Mouse (Mus musculus): ENCODE measurements around the gene Morc1.
A peak's percentile ranks its signal among the peaks of the same experiment; 100 is the strongest.

Morc1 gene

GRCm38 (mm10) chr16:48474896-48475802, 44.1 kb downstream of the Morc1 start:
- DNase-seq (ENCODE audit: low spot score in 2 of 2): no peak

GRCm38 (mm10) chr16:48479266-48479848, 48.3 kb downstream of the Morc1 start:
- no peak for DNase-seq (ENCODE audit: low spot score in 2 of 2)

DNA sequence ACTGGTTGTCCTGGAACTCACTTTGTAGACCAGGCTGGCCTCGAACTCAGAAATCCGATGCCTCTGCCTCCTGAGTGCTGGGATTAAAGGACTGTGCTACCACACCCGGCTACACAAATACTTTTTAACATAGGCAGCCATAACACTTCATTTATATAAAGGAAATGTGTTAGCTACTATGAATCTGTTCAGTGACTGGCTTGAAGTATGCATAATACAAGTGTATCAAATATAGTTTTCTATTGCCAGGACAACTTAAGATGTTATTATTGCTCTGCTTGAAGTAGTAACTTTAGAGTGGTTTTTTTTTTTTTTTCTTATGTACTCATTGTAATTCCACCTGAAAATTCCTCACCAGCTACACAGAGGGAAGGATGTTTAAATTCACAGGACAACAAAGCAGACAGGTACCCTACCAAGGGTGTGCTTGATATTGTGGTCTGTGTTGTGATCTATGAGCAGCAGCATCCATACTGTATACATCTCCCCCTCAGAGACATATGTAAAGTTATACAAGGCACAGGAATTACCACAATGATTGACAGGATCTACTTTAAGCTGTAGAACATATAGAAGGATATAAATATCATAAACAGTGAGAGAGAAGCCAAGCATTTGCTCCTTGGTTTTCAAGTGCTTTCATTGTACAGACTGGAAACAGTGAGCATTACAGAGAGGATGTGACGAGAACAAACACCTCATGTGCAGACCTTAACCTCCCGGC, 85.9 kb downstream of the Morc1 start:
- DNase-seq (ENCODE audit: low spot score in 2 of 2): no peak

- no peak for DNase-seq (ENCODE audit: low spot score in 2 of 2)
Observed at GRCm38 (mm10) chr16:48519569-48519968, 88.5 kb downstream of the Morc1 start.

DNA sequence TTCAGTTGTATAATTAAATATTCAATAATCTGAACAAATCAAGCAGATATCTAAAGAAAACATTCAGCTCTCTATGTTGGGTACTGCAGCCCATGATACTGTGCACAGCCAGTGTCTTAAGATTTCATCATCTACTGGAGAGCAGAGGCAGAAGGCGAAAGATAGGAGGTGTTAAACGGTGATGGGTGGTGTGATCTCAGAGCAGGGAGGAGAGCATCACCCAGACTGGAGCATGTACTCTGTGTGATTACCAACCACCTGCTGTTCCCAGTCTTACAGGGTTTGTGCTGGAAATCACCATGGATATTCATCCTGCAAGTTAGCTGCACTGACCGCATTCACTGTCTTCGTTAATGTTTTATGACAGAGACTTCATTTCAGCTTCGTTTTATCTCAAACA, 106.1 kb downstream of the Morc1 start:
- no peak for DNase-seq (ENCODE audit: low spot score in 2 of 2)

DNA sequence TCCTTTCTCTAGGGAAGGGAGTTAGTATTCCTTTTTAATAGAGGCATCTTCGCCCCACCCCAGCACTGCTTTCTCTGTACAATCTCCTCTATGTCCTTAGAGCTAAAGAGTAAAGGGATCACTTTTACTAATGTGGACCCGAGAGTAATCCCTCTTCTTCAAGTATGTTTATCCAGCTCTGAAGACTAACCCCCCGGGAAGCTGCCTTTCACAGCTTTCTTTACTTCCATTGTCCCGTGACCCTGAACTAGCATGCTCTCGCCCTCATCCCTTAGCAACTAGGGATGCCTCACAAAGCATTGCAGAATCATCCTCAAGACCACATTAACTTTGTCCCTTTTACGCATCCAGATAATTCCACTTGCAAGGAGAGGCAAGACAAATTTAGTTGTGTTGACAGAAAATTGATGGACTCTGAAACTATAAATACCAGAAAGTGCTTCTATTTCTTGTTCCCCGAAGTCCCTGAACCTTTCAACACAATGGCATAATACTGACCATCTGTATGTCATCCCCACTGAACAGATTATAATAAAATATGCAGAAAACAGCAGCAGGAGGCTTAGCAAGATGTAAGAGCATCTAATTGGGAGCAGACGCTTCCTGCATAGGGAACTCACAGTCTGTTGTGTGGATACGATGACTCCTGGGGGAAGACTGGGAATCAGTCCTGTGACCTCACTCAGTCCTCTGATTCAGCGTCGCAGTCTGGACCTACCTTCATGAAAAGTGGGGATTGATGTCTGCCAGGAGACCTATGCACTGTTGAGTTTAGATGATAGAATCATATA, 131.4 kb downstream of the Morc1 start:
- no peak for DNase-seq (ENCODE audit: low spot score in 2 of 2)

DNA sequence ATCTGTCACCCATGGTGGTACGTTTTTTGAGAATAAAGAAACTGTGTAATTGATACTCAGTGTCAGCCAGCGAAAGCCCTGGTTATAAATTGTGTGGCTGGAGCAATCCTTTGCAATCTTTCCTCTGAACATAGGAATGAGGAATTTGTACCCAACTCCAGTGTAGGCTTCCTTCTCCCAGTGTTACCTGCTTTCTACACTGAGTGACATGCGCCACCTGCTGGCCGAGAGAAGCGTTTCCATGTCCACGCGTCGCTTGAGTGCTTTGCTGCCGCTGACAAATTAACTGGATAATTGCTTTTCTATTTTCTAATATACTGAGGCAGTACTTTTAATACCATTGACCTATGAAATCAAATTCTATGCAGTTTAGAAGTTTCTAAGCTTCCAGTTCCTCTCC, 139.3 kb downstream of the Morc1 start:
- DNase-seq (ENCODE audit: low spot score in 2 of 2): peak; percentile 37 to 56

DNA sequence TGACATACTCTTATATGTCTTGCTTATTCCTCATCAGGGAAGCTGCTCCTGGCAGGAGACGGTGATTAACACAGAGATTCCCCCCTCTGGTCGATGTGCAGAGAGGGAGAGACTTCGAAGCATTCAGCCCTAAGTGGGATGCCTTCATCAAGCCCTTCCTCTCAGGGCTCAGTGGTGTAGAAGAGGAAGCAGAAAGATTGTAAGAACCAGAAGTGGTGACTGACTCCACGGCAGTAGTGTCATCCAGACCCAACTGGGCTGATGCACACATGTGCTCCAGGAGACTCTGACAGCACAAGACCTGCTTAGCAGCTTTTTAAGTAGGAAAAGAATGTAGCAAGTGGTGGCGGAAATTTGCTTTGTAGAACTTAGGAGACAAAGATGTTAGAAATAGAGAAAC, 143.0 kb downstream of the Morc1 start:
- DNase-seq (ENCODE audit: low spot score in 2 of 2): no peak

DNA sequence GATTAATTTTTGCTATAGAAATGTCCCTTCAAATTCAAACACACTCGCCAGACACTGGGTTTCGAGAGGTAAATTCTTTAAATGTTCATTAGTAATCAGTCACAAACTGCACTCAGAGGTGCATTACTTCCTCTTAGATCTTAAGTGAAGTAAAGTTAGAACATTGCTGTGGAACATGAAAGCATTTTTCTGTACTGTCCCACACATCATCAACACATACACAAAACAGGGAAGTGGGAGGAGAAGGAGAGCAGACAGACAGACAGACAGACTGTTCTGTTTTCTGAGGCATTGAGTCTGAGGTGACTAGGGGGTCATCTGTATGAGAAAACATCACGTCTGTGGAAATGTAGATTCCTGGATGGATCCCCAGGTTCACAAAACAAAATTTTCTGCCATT, 143.5 kb downstream of the Morc1 start:
- DNase-seq (ENCODE audit: low spot score in 2 of 2): no peak

- no peak for DNase-seq (ENCODE audit: low spot score in 2 of 2)
Observed at GRCm38 (mm10) chr16:48585369-48585768, 154.3 kb downstream of the Morc1 start.

DNA sequence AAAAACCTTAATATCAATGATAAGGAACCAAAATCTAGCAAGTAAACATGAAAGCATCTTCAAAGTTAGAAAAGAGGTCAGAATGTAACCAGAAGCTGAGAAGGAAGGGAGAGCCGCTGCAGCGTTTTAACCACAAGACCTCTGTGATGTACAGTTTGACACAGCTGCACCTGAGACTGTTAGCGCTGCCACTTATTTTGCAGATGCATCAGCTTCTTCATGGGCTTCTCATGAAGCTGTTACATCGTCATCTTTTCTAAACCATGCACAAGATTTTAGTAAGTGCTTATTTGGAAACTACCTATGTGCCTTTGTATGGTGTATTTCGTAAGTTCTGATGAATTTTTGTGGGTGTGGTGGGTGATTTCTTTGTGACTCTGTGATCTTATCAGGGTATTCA, 163.4 kb downstream of the Morc1 start:
- no peak for DNase-seq (ENCODE audit: low spot score in 2 of 2)

- DNase-seq (ENCODE audit: low spot score in 2 of 2): no peak
Observed at GRCm38 (mm10) chr16:48595216-48595615, 164.2 kb downstream of the Morc1 start.

GRCm38 (mm10) chr16:48603735-48604211, 172.7 kb downstream of the Morc1 start:
- no peak for DNase-seq (ENCODE audit: low spot score in 2 of 2)

GRCm38 (mm10) chr16:48606476-48607038, 175.5 kb downstream of the Morc1 start:
- DNase-seq (ENCODE audit: low spot score in 2 of 2): no peak

GRCm38 (mm10) chr16:48608224-48608623, 177.2 kb downstream of the Morc1 start:
- DNase-seq (ENCODE audit: low spot score in 2 of 2): no peak

- DNase-seq (ENCODE audit: low spot score in 2 of 2): no peak
Observed at GRCm38 (mm10) chr16:48610866-48611265, 179.8 kb downstream of the Morc1 start.

GRCm38 (mm10) chr16:48611436-48611835, 180.4 kb downstream of the Morc1 start:
- DNase-seq (ENCODE audit: low spot score in 2 of 2): no peak

- no peak for DNase-seq (ENCODE audit: low spot score in 2 of 2)
Observed at GRCm38 (mm10) chr16:48613783-48614182, 182.7 kb downstream of the Morc1 start.

DNA sequence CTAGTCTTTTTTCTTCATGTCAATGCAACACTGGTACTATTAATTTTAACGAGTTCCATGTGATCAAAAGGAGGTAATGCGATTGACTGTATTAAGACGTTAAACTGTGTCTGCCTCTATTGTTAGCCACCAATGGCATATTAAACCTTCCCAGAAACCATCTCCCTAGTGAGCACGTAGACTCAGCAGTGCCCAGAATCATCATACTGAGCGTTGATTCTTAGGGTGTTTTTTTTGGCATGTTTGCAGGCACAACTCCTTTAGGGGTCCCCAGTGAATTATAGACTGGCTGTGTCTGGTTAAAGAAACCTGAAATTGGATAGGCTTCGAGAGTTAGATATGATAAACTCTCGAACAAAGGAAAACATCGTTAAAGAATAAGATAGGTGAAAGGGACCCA, 189.5 kb downstream of the Morc1 start:
- no peak for DNase-seq (ENCODE audit: low spot score in 2 of 2)

GRCm38 (mm10) chr16:48621019-48621418, 190.0 kb downstream of the Morc1 start:
- no peak for DNase-seq (ENCODE audit: low spot score in 2 of 2)

DNA sequence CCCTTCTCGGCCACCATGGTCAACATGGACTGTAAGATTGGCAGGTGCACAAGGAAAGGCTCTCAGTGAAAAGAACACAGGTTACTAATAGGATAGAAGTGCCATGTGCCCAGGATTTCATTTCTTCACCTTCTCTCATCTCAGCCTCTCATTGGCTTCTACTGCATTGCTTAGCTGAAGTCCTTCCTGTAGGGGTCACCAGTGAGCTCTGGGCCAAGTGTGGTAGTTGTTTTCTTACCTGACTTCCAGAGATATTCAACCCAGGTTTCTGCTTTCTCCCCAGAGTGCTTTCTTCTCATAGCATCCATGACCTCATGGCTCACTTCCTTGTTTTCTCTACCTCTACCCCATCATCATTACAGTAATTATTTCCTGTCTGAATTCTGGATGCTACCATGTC, 192.4 kb downstream of the Morc1 start:
- DNase-seq (ENCODE audit: low spot score in 2 of 2): no peak
